Mouse (Mus musculus): ENCODE data around the gene Rhox7a. TPM values are rescaled to one million over a fixed set of nuclear protein-coding genes. Genes with fewer than 3 reads are reported as not detected.
"Not testable (repeated sequence)": the region's sequence is repeated elsewhere in the genome, so short reads cannot be mapped to it uniquely, and the experiment has no call there.

Rhox7a gene
- total RNA-seq (2021) (not detected), polyA plus RNA-seq (2012; rRNA removed) (not detected in 2 replicates)
- long read RNA-seq: 0 reads

DNA sequence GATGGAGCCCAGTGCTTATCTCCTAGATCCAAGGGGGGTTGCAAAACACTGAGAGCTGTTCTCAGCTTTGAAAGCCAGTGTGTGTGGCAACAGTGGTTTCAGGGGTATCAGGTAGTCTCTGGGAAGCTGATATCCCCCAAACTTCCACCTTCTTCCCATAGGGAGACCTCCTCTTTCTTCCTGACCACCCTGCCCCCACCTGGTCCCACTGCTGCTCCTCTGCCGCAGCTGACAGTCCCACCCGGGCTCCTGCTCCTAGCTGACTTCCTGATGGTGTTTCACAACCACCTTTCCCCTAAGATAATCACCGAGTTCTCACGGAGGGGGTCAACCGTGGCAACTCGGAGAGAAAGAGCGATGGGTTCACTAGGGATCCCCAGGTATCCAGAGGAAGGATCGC, at the start of gene Rhox7a:
Gene Rhox7a (plus strand): TSS at position 301 of the 400 bp plus-strand sequence.
- not testable (repeated sequence) for DNase-seq

DNA sequence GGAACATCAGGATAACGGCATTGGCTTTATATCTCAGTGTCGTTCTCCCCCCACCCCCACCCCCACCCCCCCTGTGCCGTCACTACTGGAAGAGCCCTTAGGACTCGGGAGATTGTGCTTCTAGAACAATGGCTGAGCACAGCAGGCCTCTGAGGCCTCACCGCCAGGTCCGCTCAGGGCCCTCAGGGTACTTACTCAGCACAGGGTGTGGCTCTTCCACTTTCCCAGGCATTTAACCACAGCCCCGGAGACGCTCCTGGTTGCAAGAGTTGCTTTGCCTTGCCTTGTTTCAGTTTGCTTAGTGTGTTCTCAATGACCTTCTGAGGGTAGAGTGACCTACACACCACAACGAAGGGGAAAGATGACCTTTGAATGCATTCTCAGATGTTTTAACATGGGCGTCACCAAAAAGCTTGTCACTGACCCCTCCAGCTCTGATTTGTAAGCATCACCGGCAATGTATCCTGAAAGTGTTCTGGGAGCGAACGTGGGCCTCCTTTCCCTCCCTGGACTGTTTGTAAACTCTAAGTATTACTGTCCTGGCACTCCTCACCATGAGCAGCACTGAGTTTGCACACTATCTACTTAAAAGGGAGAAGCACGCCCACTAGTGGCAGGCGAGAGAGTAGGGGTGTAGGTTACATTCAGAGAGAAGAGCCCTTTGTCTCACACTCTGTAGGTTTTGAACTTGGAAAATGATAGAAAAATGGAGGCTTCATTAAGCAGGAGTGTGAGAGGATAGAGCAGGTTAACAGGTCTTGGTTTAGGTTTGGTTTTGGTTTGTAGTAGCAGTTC, 24.0 kb upstream of the Rhox7a start:
- no peak for DNase-seq

DNA sequence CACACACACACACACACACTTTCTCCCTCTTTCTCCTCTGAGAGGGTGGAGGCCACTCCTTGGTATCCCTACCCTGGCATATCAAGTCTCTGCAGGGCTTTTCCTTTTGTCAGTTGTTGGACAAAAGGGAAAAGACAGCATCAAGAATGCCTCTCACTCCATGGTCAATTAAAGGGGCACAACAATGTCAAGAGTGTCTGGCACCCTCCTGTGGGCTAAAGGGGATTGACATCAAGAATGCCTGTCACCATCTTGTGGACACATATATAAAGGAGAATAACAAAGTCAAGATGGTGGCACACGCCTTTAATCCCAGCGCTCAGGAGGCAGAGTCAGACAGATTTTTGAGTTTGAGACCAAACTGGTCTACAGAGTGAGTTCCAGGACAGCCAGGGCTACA, 22.1 kb upstream of the Rhox7a start:
- DNase-seq: no peak

DNA sequence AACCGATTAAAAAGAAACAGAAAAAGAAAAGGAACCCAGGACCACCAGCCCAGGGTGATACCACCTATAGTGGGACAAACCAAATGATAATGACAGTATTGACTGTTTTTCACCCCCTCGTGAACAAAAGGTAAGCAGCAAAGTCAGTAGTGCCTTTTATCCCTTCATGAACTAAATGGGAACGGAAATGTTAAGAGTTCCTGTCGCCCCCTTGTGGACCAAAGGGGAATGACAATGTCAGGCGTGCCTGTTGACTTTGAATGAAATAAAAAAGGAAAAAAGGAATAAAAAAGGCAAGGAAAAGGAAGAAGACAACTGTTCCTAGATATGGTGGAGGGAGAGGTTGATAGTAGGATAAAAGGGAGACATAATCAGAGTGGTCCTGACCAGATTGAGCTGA, 20.3 kb upstream of the Rhox7a start:
- peak; percentile 17 for DNase-seq

DNA sequence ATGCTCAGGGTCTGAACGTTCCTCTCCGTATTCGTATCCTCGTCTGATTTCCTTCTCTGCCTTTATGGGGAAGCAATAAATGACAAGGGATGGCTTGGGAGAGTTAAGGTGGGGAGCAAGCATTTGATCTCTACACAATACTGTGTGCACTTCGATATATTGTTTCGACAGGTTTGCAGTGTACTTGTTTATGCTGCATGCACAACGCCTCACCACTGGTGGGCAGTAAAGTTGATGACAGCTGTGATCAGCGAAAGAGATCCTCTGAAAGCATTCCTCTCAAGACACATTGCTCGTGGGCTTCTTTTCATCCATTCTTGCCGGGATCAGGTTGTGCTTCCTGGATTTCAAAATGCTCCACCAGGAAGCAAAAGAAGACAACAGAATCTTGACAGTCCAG, 15.8 kb upstream of the Rhox7a start:
- DNase-seq: no peak

DNA sequence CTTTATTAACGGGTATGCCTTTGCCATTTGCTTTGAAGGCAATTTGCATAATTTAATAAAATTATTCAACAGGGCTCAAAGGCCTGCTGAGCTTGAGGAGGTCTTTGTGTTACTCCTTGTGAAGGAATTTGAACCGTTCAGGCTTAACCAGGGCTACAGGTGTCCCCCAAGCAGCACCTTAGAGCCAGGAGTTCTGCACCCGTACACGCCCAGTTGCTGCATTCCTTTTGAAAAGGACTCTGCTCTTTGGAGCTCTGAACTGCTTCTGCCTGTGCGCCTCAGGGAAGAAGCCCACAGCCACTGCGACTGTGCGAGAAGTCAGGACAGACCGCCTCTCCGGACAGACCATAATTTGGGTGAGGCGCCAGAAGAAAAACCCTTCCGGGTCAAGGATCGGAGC, 4.9 kb upstream of the Rhox7a start, which contains the start of gene Rhox6:
Gene Rhox6 (plus strand): TSS at position 301 of the 400 bp plus-strand sequence.
- DNase-seq: not testable (repeated sequence)

DNA sequence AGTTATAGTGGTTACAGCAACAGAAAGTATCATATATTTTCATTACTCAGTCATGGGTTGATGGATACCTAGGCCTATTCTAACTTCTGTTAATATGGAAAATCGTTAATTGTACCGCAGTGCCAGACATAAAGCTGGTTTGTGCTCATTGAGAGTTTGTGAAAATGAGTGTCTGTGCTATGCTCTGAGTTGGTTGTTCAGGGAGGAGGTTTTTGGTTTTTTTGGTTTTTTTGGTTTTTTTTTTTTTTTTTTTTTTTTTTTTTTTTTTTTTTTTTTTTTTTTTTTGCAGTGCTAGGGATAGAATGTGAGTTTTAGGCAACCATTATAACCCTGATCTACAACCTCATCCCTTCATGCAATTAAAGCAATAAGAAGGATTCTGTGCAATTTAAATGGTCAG, 40.2 kb downstream of the Rhox7a start:
- no peak for DNase-seq

DNA sequence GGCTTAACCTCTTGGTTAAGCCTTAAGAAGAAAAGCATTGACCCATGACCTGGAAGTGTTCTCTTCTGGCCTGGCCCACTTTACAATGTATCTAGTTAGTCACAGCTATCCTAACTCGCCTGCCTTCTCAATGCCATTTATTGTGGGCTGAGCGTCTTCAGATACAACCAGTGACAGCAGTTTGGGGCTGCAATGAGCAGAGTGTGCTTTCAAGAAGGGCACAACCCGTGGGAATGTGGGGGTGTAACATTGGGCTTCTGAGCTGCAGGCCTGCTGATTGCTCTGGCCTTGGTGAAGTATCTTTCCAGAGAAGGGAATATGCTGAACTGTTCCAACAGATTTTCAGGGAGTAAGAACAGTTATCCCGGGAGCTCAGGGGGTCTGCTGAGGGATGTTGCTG, 47.4 kb downstream of the Rhox7a start, which contains the start of gene Rhox8:
Gene Rhox8 (minus strand): TSS at position 101 of the 400 bp plus-strand sequence.
- no peak for DNase-seq

Other genes with a start within 250 kb of the Rhox7a start
- not detected for gene Rhox4f, start 224.0 kb upstream of the Rhox7a start, total RNA-seq (2021)
- gene Rhox4f, start 224.0 kb upstream of the Rhox7a start, polyA plus RNA-seq (2012; rRNA removed): not detected in 2 replicates
- not detected for gene Rhox3g, start 203.1 kb upstream of the Rhox7a start, total RNA-seq (2021)
- gene Rhox3g, start 203.1 kb upstream of the Rhox7a start, polyA plus RNA-seq (2012; rRNA removed): not detected in 2 replicates
- gene Rhox2g, start 188.2 kb upstream of the Rhox7a start, total RNA-seq (2021): not detected
- not detected in 2 replicates for gene Rhox2g, start 188.2 kb upstream of the Rhox7a start, polyA plus RNA-seq (2012; rRNA removed)
- gene Rhox4g, start 180.4 kb upstream of the Rhox7a start, total RNA-seq (2021): not detected
- not detected in 2 replicates for gene Rhox4g, start 180.4 kb upstream of the Rhox7a start, polyA plus RNA-seq (2012; rRNA removed)
- gene Rhox3h, start 162.9 kb upstream of the Rhox7a start, total RNA-seq (2021): not detected
- not detected in 2 replicates for gene Rhox3h, start 162.9 kb upstream of the Rhox7a start, polyA plus RNA-seq (2012; rRNA removed)
- gene Rhox2h, start 158.4 kb upstream of the Rhox7a start, total RNA-seq (2021): not detected
- not detected in 2 replicates for gene Rhox2h, start 158.4 kb upstream of the Rhox7a start, polyA plus RNA-seq (2012; rRNA removed)
- not detected for gene Rhox5, start 26.8 kb upstream of the Rhox7a start, total RNA-seq (2021)
- gene Rhox5, start 26.8 kb upstream of the Rhox7a start, polyA plus RNA-seq (2012; rRNA removed): not detected in 2 replicates
- gene Rhox6, start 4.8 kb upstream of the Rhox7a start, total RNA-seq (2021): not detected
- not detected in 2 replicates for gene Rhox6, start 4.8 kb upstream of the Rhox7a start, polyA plus RNA-seq (2012; rRNA removed)
- gene Rhox8, start 47.3 kb downstream of the Rhox7a start, total RNA-seq (2021): not detected
- not detected in 2 replicates for gene Rhox8, start 47.3 kb downstream of the Rhox7a start, polyA plus RNA-seq (2012; rRNA removed)
- gene Rhox7b, start 65.5 kb downstream of the Rhox7a start, total RNA-seq (2021): not detected
- gene Rhox7b, start 65.5 kb downstream of the Rhox7a start, polyA plus RNA-seq (2012; rRNA removed): not detected in 2 replicates
- gene Rhox9, start 70.1 kb downstream of the Rhox7a start, total RNA-seq (2021): not detected
- gene Rhox9, start 70.1 kb downstream of the Rhox7a start, polyA plus RNA-seq (2012; rRNA removed): not detected in 2 replicates
- not detected for gene Btg1-ps1, start 187.1 kb downstream of the Rhox7a start, total RNA-seq (2021)
- not detected in 2 replicates for gene Btg1-ps1, start 187.1 kb downstream of the Rhox7a start, polyA plus RNA-seq (2012; rRNA removed)
- gene Btg1-ps2, start 211.4 kb downstream of the Rhox7a start, total RNA-seq (2021): not detected
- 0.51 TPM in 1 of 2 replicates, not detected in the other for gene Btg1-ps2, start 211.4 kb downstream of the Rhox7a start, polyA plus RNA-seq (2012; rRNA removed)
- gene Rhox10, start 234.8 kb downstream of the Rhox7a start, total RNA-seq (2021): not detected
- gene Rhox10, start 234.8 kb downstream of the Rhox7a start, polyA plus RNA-seq (2012; rRNA removed): not detected in 2 replicates

Measured in adrenal gland, adult 2 months (tissue).